Mouse (Mus musculus) liver, embryonic 16.5 days (tissue): ENCODE results near the gene Ccdc159. TPM values are rescaled to one million over a fixed set of nuclear protein-coding genes. Genes with fewer than 3 reads are reported as not detected.

ENCODE experiments used
- ATAC-seq: fragments of 200-750 bp; cut with Nextera tagmentation; 2 replicates; pipeline ENCODE4 v1.8.0; 2017; ENCODE audit warnings: low read depth, mild to moderate bottlenecking, moderate number of reproducible peaks, moderate library complexity
- H3K27ac ChIP-seq: fragments of 300-500 bp; sonication (generic); 2 replicates; pipeline ENCODE4 v1.5.1; 2014; ENCODE audit warnings: mild to moderate bottlenecking, low read length
- H3K27me3 ChIP-seq: fragments of 300-500 bp; sonication (generic); 2 replicates; pipeline ENCODE4 v1.6.1; 2014; ENCODE audit warnings: low read depth, low read length, mixed read lengths; ENCODE audit not compliant: control insufficient read depth, insufficient read depth
- H3K36me3 ChIP-seq: fragments of 300-500 bp; sonication (generic); 2 replicates; pipeline ENCODE4 v1.6.1; 2014; ENCODE audit warnings: mild to moderate bottlenecking; ENCODE audit not compliant: control insufficient read depth, insufficient read depth
- H3K4me1 ChIP-seq: fragments of 300-500 bp; sonication (generic); 2 replicates; pipeline ENCODE4 v1.6.1; 2014; ENCODE audit warnings: low read depth, low read length, mixed read lengths; ENCODE audit not compliant: control insufficient read depth
- H3K4me2 ChIP-seq: fragments of 300-500 bp; sonication (generic); 2 replicates; pipeline ENCODE4 v1.6.1; 2014; ENCODE audit warnings: low read depth, low read length, mixed read lengths
- H3K4me3 ChIP-seq: fragments of 300-500 bp; sonication (generic); 2 replicates; pipeline ENCODE4 v1.5.1; 2014; ENCODE audit warnings: low read depth, mild to moderate bottlenecking, low read length
- H3K9ac ChIP-seq: fragments of 300-500 bp; sonication (generic); 2 replicates; pipeline ENCODE4 v1.6.1; 2014; ENCODE audit warnings: low read depth, low read length
- H3K9me3 ChIP-seq: fragments of 300-500 bp; sonication (generic); replicated peaks from 2 replicates; pipeline ENCODE4 v1.6.1; 2016; ENCODE audit warnings: low read length; ENCODE audit not compliant: control insufficient read depth
- WGBS: fragments of 180-500 bp; shearing (Covaris S2); extraction: QIAGEN DNeasy Blood & Tissue Kit; methylation state at CpG from one replicate; pipeline ENCODE4 v1.1.7; 2014; ENCODE audit not compliant: insufficient replicate concordance; 5-methylcytosine and 5-hydroxymethylcytosine counted together
- polyA plus RNA-seq: library from polyadenylated mRNA; unstranded; fragments of >200 nt; fragmentation: Nextera tagmentation; extraction: Ambion mirVana; gene quantifications from 2 replicates; pipeline ENCODE4 v1.2.1, GENCODE M21; 2015

Ccdc159 gene
- polyA plus RNA-seq, 1 experiment from 2014 or later, result 1.6 TPM

- Histone ChIP-seq H3K27ac (no peak overlapping the region), H3K4me3 (no peak overlapping the region), H3K4me2 (no peak overlapping the region), H3K4me1 (peaks cover 3% of the 10 kb centered on the region), H3K36me3 (no peaks in the 10 kb centered on the region), H3K27me3 (no peaks in the 10 kb centered on the region), H3K9me3 (no peaks in the 10 kb centered on the region), H3K9ac (no peak overlapping the region)
- WGBS, result 63% methylated on average over 4 of the region's 4 CpGs
- no peak for ATAC-seq
Observed at GRCm38 (mm10) chr9:21938234-21938855, 11.1 kb downstream of the Ccdc159 start.

GRCm38 (mm10) chr9:21943046-21943445 lies 15.8 kb downstream of the Ccdc159 start:
- Histone ChIP-seq H3K27me3 (no peaks in the 10 kb centered on the region), H3K9me3 (no peaks in the 10 kb centered on the region), H3K4me1 (peaks cover 4% of the 10 kb centered on the region; the same call in 1 of the 2 replicates), H3K36me3 (no peaks in the 10 kb centered on the region), H3K27ac (no peak overlapping the region), H3K9ac (no peak overlapping the region), H3K4me2 (no peak overlapping the region), H3K4me3 (no peak overlapping the region)
- ATAC-seq, result no peak
- 62% methylated on average over 11 of the region's 12 CpGs for WGBS

GRCm38 (mm10) chr9:21943638-21944037 lies 16.4 kb downstream of the Ccdc159 start:
- WGBS, result 52% methylated on average over 12 of the region's 12 CpGs
- no peaks in the 10 kb centered on the region for H3K9me3 ChIP-seq
- no peaks in the 10 kb centered on the region; the same call in 1 of the 2 replicates for H3K27me3 ChIP-seq
- H3K36me3 ChIP-seq, result no peaks in the 10 kb centered on the region
- H3K4me3 ChIP-seq, result no peak overlapping the region
- H3K9ac ChIP-seq, result no peak overlapping the region
- peaks cover 4% of the 10 kb centered on the region; the same call in 1 of the 2 replicates for H3K4me1 ChIP-seq
- no peak for ATAC-seq
- H3K27ac ChIP-seq, result no peak overlapping the region
- H3K4me2 ChIP-seq, result no peak overlapping the region

- Histone ChIP-seq H3K27me3 (peaks cover 2% of the 10 kb centered on the region), H3K9me3 (no peaks in the 10 kb centered on the region), H3K9ac (no peak overlapping the region), H3K27ac (no peak overlapping the region), H3K4me1 (peaks cover 4% of the 10 kb centered on the region; the same call in 1 of the 2 replicates), H3K36me3 (no peaks in the 10 kb centered on the region), H3K4me2 (no peak overlapping the region), H3K4me3 (no peak overlapping the region)
- WGBS, result 18% methylated on average over 23 of the region's 23 CpGs
- peak; percentile 50; the same call in 1 of the 2 replicates for ATAC-seq
Observed at GRCm38 (mm10) chr9:21944267-21944666, 17.0 kb downstream of the Ccdc159 start.

DNA sequence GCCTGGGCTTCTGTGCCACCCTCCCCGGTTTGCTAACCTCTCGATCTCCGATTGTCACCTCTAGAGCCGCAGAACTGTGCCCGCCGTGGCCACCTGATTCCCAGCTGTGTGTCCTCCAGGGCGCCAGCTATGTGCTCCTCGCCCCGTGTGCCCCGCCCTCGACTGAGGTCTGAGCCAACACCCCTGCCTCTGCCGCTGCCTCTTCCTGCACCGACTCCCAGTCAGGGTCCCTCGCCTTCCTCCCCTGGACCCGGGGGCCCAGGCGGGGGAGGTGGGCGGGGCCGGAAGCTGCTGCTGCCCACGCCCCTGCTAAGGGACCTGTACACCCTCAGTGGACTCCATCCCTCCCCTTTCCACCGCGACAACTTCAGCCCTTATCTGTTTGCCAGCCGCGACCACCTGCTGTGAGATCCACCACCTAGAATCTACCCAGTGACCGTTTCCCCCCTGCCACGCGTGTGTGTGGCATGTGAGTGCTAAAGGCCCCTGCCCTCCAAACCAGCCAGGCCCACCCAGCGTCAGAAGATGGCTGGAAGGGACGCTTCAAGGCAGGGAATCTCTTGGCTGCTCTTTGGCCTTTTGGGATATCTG lies 20.4 kb downstream of the Ccdc159 start:
- Histone ChIP-seq H3K9me3 (no peaks in the 10 kb centered on the region), H3K4me3 (no peak overlapping the region), H3K27ac (no peak overlapping the region), H3K36me3 (no peaks in the 10 kb centered on the region), H3K4me2 (no peak overlapping the region), H3K4me1 (peaks cover 4% of the 10 kb centered on the region; the same call in 1 of the 2 replicates), H3K9ac (no peak overlapping the region), H3K27me3 (peaks cover 2% of the 10 kb centered on the region)
- WGBS, result 3% methylated on average over 28 of the region's 28 CpGs
- ATAC-seq, result no peak

DNA sequence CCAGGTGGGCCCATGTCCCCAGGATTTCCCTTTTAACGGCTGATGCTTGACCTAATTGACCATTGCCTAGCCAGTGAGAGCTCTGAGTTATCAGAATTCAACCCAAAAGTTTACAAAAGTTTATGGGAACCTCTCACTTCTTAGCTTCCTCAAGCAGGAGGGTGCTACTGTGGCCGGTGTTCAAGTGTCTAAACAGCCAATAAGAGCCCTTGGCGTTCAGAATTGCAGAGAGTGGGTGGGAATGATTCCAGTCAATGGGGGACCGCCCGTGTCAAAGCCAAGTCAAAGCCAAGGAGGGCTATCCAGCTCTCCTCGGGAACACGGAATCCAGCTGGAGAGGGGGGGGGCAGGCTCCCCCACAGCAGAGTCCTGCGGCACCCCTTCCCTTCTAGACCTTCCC lies 20.9 kb downstream of the Ccdc159 start:
- no peak overlapping the region for H3K27ac ChIP-seq
- 33% methylated on average over 8 of the region's 8 CpGs for WGBS
- H3K9ac ChIP-seq, result no peak overlapping the region
- H3K4me2 ChIP-seq, result no peak overlapping the region
- peaks cover 4% of the 10 kb centered on the region; the same call in 1 of the 2 replicates for H3K4me1 ChIP-seq
- H3K4me3 ChIP-seq, result no peak overlapping the region
- no peak for ATAC-seq
- no peaks in the 10 kb centered on the region for H3K36me3 ChIP-seq
- H3K27me3 ChIP-seq, result peaks cover 2% of the 10 kb centered on the region
- H3K9me3 ChIP-seq, result no peaks in the 10 kb centered on the region

DNA sequence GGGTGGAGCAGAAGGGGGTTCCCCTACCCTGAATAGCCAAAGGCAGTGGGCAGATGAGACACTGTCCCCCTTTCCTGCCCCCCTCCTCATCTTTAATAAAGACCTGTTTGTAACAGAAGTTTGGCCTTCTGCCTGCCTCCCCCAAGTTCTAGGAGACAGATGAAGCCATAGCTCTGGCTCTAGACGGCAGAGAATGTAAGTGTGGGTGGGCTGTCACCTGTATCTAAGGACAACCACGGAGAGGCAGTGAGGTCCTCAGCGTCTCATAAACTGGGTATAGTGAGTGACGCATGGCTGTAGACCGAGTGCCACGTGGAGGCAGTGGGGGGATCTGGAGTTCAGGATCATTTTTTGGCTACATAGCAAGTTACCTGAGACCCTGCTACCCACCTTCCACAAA lies 21.5 kb downstream of the Ccdc159 start:
- 55% methylated on average over 6 of the region's 6 CpGs for WGBS
- peaks cover 4% of the 10 kb centered on the region; the same call in 1 of the 2 replicates for H3K4me1 ChIP-seq
- H3K27ac ChIP-seq, result no peak overlapping the region
- no peak overlapping the region for H3K9ac ChIP-seq
- H3K36me3 ChIP-seq, result no peaks in the 10 kb centered on the region
- no peak overlapping the region for H3K4me2 ChIP-seq
- no peak for ATAC-seq
- no peaks in the 10 kb centered on the region for H3K9me3 ChIP-seq
- H3K4me3 ChIP-seq, result no peak overlapping the region
- H3K27me3 ChIP-seq, result peaks cover 2% of the 10 kb centered on the region

- no peak overlapping the region for H3K4me2 ChIP-seq
- no peak overlapping the region for H3K4me3 ChIP-seq
- no peak overlapping the region for H3K27ac ChIP-seq
- 14% methylated on average over 11 of the region's 11 CpGs for WGBS
- peaks cover 5% of the 10 kb centered on the region for H3K4me1 ChIP-seq
- no peaks in the 10 kb centered on the region for H3K36me3 ChIP-seq
- peaks cover 2% of the 10 kb centered on the region for H3K27me3 ChIP-seq
- no peak overlapping the region for H3K9ac ChIP-seq
- no peaks in the 10 kb centered on the region for H3K9me3 ChIP-seq
- ATAC-seq, result no peak
Observed at GRCm38 (mm10) chr9:21950322-21950721, 23.1 kb downstream of the Ccdc159 start.

- no peak for ATAC-seq
- H3K36me3 ChIP-seq, result no peaks in the 10 kb centered on the region
- H3K27me3 ChIP-seq, result peaks cover 2% of the 10 kb centered on the region
- no peak overlapping the region for H3K27ac ChIP-seq
- no peak overlapping the region for H3K4me2 ChIP-seq
- H3K4me1 ChIP-seq, result peaks cover 12% of the 10 kb centered on the region
- H3K9ac ChIP-seq, result no peak overlapping the region
- H3K9me3 ChIP-seq, result no peaks in the 10 kb centered on the region
- WGBS, result 73% methylated on average over 3 of the region's 3 CpGs
- H3K4me3 ChIP-seq, result no peak overlapping the region
Observed at GRCm38 (mm10) chr9:21951977-21952376, 24.7 kb downstream of the Ccdc159 start.
